Mouse (Mus musculus): ENCODE measurements at regions not wholly inside any gene's neighbourhood (a gene's known extent, or its start where the extent isn't known, plus 50 kb on each side); places are given as distances from the start of the nearest gene placed in this dataset.
"Not testable (repeated sequence)": the region's sequence is repeated elsewhere in the genome, so short reads cannot be mapped to it uniquely, and the experiment has no call there.

GRCm38 (mm10) chr12:48387724-48388123 is 994.7 kb upstream of the Foxg1 start:
- DNase-seq (ENCODE audit: low spot score in 2 of 2) = no peak

GRCm38 (mm10) chr12:48388192-48388812 is 994.2 kb upstream of the Foxg1 start:
- DNase-seq (ENCODE audit: low spot score in 2 of 2) = no peak

- no peak for DNase-seq (ENCODE audit: low spot score in 2 of 2)
Observed at GRCm38 (mm10) chr12:48391008-48391407, 991.5 kb upstream of the Foxg1 start.

GRCm38 (mm10) chr12:48439333-48440046 is 943.0 kb upstream of the Foxg1 start:
- peak in 1 of 2 experiments; percentile 7 for DNase-seq (ENCODE audit: low spot score in 2 of 2)

- not testable (repeated sequence) for DNase-seq (ENCODE audit: low spot score in 2 of 2)
Observed at GRCm38 (mm10) chr12:48448719-48449118, 933.7 kb upstream of the Foxg1 start.

- DNase-seq (ENCODE audit: low spot score in 2 of 2) = no peak
Observed at GRCm38 (mm10) chr12:48462392-48462791, 920.1 kb upstream of the Foxg1 start.

GRCm38 (mm10) chr12:48500735-48501134 is 881.7 kb upstream of the Foxg1 start:
- DNase-seq (ENCODE audit: low spot score in 2 of 2) = no peak

- no peak for DNase-seq (ENCODE audit: low spot score in 2 of 2)
Observed at GRCm38 (mm10) chr12:48511594-48511993, 870.9 kb upstream of the Foxg1 start.

- no peak for DNase-seq (ENCODE audit: low spot score in 2 of 2)
Observed at GRCm38 (mm10) chr12:48512259-48512658, 870.2 kb upstream of the Foxg1 start.

- no peak for DNase-seq (ENCODE audit: low spot score in 2 of 2)
Observed at GRCm38 (mm10) chr12:48521996-48522395, 860.5 kb upstream of the Foxg1 start.

- DNase-seq (ENCODE audit: low spot score in 2 of 2) = peak in 1 of 2 experiments; percentile 2
Observed at GRCm38 (mm10) chr12:48559690-48560089, 822.8 kb upstream of the Foxg1 start.

GRCm38 (mm10) chr12:48604401-48605197 is 777.9 kb upstream of the Foxg1 start:
- DNase-seq (ENCODE audit: low spot score in 2 of 2) = no peak

GRCm38 (mm10) chr12:48605423-48605822 is 777.0 kb upstream of the Foxg1 start:
- no peak for DNase-seq (ENCODE audit: low spot score in 2 of 2)

- no peak for DNase-seq (ENCODE audit: low spot score in 2 of 2)
Observed at GRCm38 (mm10) chr12:48609391-48609790, 773.1 kb upstream of the Foxg1 start.

- no peak for DNase-seq (ENCODE audit: low spot score in 2 of 2)
Observed at GRCm38 (mm10) chr12:48612066-48612465, 770.4 kb upstream of the Foxg1 start.

GRCm38 (mm10) chr12:48616337-48616736 is 766.1 kb upstream of the Foxg1 start:
- no peak for DNase-seq (ENCODE audit: low spot score in 2 of 2)

GRCm38 (mm10) chr12:48633559-48633958 is 748.9 kb upstream of the Foxg1 start:
- DNase-seq (ENCODE audit: low spot score in 2 of 2) = peak in 1 of 2 experiments; percentile 2

GRCm38 (mm10) chr12:48634671-48635241 is 747.7 kb upstream of the Foxg1 start:
- no peak for DNase-seq (ENCODE audit: low spot score in 2 of 2)

GRCm38 (mm10) chr12:48641974-48642373 is 740.5 kb upstream of the Foxg1 start:
- no peak for DNase-seq (ENCODE audit: low spot score in 2 of 2)

- DNase-seq (ENCODE audit: low spot score in 2 of 2) = no peak
Observed at GRCm38 (mm10) chr12:48645135-48645534, 737.3 kb upstream of the Foxg1 start.

- DNase-seq (ENCODE audit: low spot score in 2 of 2) = peak in 1 of 2 experiments; percentile 27
Observed at GRCm38 (mm10) chr12:48645910-48646309, 736.5 kb upstream of the Foxg1 start.

GRCm38 (mm10) chr12:48675176-48675575 is 707.3 kb upstream of the Foxg1 start:
- DNase-seq (ENCODE audit: low spot score in 2 of 2) = no peak

Measured in frontal cortex, postnatal 36 days (tissue).